Mouse (Mus musculus): ENCODE measurements around the gene Gm40193. TPM values are rescaled to one million over a fixed set of nuclear protein-coding genes. Genes with fewer than 3 reads are reported as not detected.
"Not testable (repeated sequence)": the region's sequence is repeated elsewhere in the genome, so short reads cannot be mapped to it uniquely, and the experiment has no call there.

Gm40193 gene
- polyA plus RNA-seq, 1 experiment, result not detected

DNA sequence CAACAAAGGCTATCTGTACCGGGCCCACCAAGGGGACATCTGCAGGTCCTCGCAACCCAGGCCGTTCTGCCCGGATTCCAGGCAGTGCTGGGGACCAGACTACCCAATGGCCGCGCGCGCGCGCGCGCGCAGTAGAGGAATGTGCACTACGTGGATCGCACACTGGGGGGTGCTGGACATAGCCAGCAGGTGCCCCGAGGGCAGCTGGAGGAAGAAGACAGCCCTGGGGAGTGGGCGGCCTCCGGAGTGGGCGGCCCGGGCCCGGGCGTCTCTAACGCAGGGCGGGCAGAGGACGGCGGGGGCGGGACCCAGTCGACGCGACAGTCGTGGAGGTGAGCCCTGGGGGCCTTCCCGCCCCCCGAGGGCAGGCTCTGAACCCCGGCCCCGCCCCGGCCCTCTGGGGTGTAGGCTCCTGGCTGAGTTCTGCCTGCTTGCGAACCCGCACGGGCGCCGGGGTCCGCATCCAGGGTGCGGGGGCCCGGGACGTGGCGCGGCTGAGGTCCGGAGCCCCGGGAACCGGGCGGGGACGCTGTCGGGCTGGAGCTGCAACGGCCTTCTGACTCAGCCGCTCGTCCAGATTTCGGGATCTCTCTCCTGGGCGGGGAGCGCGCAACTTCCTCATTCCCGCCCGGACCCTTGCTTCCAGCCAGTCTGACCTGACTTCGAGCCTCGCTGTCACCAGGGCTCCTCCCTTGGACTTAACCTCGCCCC lies 7.3 kb upstream of the Gm40193 start, which contains the start of gene Pld2:
TSS of gene Pld2 (plus strand) at position 188 of the 711 bp plus-strand sequence.
- Histone ChIP-seq H3K79me3 (ENCODE audit: low read depth) (no peaks in the 10 kb centered on the region), H3K36me3 (ENCODE audit: control insufficient read depth, insufficient read depth) (no peaks in the 10 kb centered on the region), H3K4me3 (ENCODE audit: insufficient read depth, poor library complexity, severe bottlenecking) (peak within 1 kb of the TSS; percentile 41), H3K27me3 (ENCODE audit: control insufficient read depth, insufficient read depth, insufficient read length) (no peaks in the 10 kb centered on the region), H3ac (ENCODE audit: control insufficient read depth, insufficient read length, low read depth) (peak within 1 kb of the TSS; percentile 80), H3K79me2 (ENCODE audit: control insufficient read depth, insufficient read depth) (no peaks in the 10 kb centered on the region)
- TF ChIP-seq MAX (IDR thresholded peaks at IDR 0.05) (peak; percentile 48), CEBPB (IDR thresholded peaks at IDR 0.05; ENCODE audit: low read depth) (no peak), CTCF (IDR thresholded peaks at IDR 0.05; ENCODE audit: control insufficient read depth, insufficient read depth, insufficient read length) (peak; percentile 76), MYOD1 (IDR thresholded peaks at IDR 0.05; ENCODE audit: control insufficient read depth, insufficient read length, low read depth) (peak; percentile 40), USF1 (IDR thresholded peaks at IDR 0.05; ENCODE audit: low read depth) (no peak)

DNA sequence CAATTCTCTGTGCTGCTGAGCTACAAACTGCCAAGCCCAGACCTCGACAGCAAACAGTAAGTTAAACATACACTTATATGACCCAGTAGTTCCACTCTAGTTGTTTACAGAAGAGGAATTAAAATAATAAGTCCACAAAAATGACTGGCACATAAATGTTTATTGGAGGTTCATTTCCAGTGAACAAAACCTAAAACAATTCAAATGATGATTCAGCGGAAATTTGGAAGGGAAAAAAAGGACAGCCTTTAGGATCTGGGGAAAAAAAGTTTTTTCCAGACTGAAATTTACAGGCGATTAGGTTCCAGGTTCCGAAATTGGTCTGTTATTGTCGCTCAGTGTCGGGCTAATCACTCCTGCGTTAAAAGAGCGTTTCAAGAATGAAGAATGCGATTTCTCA lies 6.7 kb upstream of the Gm40193 start:
- Histone ChIP-seq H3K4me3 (ENCODE audit: insufficient read depth, poor library complexity, severe bottlenecking) (peak overlapping the region; percentile 41), H3K79me3 (ENCODE audit: low read depth) (no peaks in the 10 kb centered on the region), H3ac (ENCODE audit: control insufficient read depth, insufficient read length, low read depth) (peak overlapping the region; percentile 41), H3K36me3 (ENCODE audit: control insufficient read depth, insufficient read depth) (no peaks in the 10 kb centered on the region), H3K27me3 (ENCODE audit: control insufficient read depth, insufficient read depth, insufficient read length) (no peaks in the 10 kb centered on the region), H3K79me2 (ENCODE audit: control insufficient read depth, insufficient read depth) (no peaks in the 10 kb centered on the region)
- TF ChIP-seq MAX (IDR thresholded peaks at IDR 0.05) (no peak), FOSL1 (IDR thresholded peaks at IDR 0.05; ENCODE audit: insufficient read depth, low read length, poor library complexity, severe bottlenecking) (no peak), CEBPB (IDR thresholded peaks at IDR 0.05; ENCODE audit: low read depth) (no peak), USF1 (IDR thresholded peaks at IDR 0.05; ENCODE audit: low read depth) (no peak), CTCF (IDR thresholded peaks at IDR 0.05; ENCODE audit: control insufficient read depth, insufficient read depth, insufficient read length) (no peak), MYOG (IDR thresholded peaks at IDR 0.05; ENCODE audit: control insufficient read depth, extremely low read depth, insufficient read length) (no peak), MYOD1 (IDR thresholded peaks at IDR 0.05; ENCODE audit: control insufficient read depth, insufficient read length, low read depth) (no peak)

DNA sequence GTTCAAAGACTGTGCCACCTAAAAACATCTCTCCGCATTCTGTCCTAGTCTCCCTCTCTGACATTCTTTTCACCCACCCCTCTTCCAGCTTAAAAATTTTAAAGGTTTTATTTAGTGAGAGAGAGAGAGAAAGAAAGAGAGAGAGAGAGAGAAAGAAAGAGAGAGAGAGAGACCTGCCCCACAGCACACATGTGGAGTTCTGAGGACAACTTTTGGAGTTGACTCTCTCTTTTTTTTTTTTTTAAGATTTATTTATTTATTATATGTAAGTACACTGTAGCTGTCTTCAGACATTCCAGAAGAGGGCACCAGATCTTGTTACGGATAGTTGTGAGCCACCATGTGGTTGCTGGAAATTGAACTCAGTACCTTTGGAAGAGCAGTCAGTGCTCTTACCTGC lies 1.7 kb downstream of the Gm40193 start:
- not testable (repeated sequence) for H3ac ChIP-seq (ENCODE audit: control insufficient read depth, insufficient read length, low read depth); H3K27me3 ChIP-seq (ENCODE audit: control insufficient read depth, insufficient read depth, insufficient read length); H3K79me3 ChIP-seq (ENCODE audit: low read depth); H3K4me3 ChIP-seq (ENCODE audit: insufficient read depth, poor library complexity, severe bottlenecking)
- Histone ChIP-seq H3K36me3 (ENCODE audit: control insufficient read depth, insufficient read depth) (peaks cover 34% of the 10 kb centered on the region), H3K79me2 (ENCODE audit: control insufficient read depth, insufficient read depth) (peaks cover 15% of the 10 kb centered on the region)

- Histone ChIP-seq H3ac (ENCODE audit: control insufficient read depth, insufficient read length, low read depth) (no peak overlapping the region), H3K4me3 (ENCODE audit: insufficient read depth, poor library complexity, severe bottlenecking) (no peak overlapping the region), H3K36me3 (ENCODE audit: control insufficient read depth, insufficient read depth) (peaks cover 35% of the 10 kb centered on the region), H3K27me3 (ENCODE audit: control insufficient read depth, insufficient read depth, insufficient read length) (no peaks in the 10 kb centered on the region), H3K79me2 (ENCODE audit: control insufficient read depth, insufficient read depth) (peaks cover 24% of the 10 kb centered on the region), H3K79me3 (ENCODE audit: low read depth) (peaks cover 16% of the 10 kb centered on the region)
- TF ChIP-seq FOSL1 (IDR thresholded peaks at IDR 0.05; ENCODE audit: insufficient read depth, low read length, poor library complexity, severe bottlenecking) (no peak), CEBPB (IDR thresholded peaks at IDR 0.05; ENCODE audit: low read depth) (no peak), MAX (IDR thresholded peaks at IDR 0.05) (no peak)
Measured at GRCm38 (mm10) chr11:70528610-70529009, 4.1 kb downstream of the Gm40193 start.

- TF ChIP-seq FOSL1 (IDR thresholded peaks at IDR 0.05; ENCODE audit: insufficient read depth, low read length, poor library complexity, severe bottlenecking) (no peak), MYOD1 (IDR thresholded peaks at IDR 0.05; ENCODE audit: control insufficient read depth, insufficient read length, low read depth) (no peak), MAX (IDR thresholded peaks at IDR 0.05) (no peak), USF1 (IDR thresholded peaks at IDR 0.05; ENCODE audit: low read depth) (no peak), CTCF (IDR thresholded peaks at IDR 0.05; ENCODE audit: control insufficient read depth, insufficient read depth, insufficient read length) (no peak), CEBPB (IDR thresholded peaks at IDR 0.05; ENCODE audit: low read depth) (no peak)
- peak overlapping the region; percentile 97 for H3K4me3 ChIP-seq (ENCODE audit: insufficient read depth, poor library complexity, severe bottlenecking)
- H3K36me3 ChIP-seq (ENCODE audit: control insufficient read depth, insufficient read depth), result peaks cover 35% of the 10 kb centered on the region
- H3K79me3 ChIP-seq (ENCODE audit: low read depth), result peaks cover 16% of the 10 kb centered on the region
- no peaks in the 10 kb centered on the region for H3K27me3 ChIP-seq (ENCODE audit: control insufficient read depth, insufficient read depth, insufficient read length)
- peaks cover 24% of the 10 kb centered on the region for H3K79me2 ChIP-seq (ENCODE audit: control insufficient read depth, insufficient read depth)
- H3ac ChIP-seq (ENCODE audit: control insufficient read depth, insufficient read length, low read depth), result no peak overlapping the region
Measured at GRCm38 (mm10) chr11:70526211-70526610, 6.5 kb downstream of the Gm40193 start.

DNA sequence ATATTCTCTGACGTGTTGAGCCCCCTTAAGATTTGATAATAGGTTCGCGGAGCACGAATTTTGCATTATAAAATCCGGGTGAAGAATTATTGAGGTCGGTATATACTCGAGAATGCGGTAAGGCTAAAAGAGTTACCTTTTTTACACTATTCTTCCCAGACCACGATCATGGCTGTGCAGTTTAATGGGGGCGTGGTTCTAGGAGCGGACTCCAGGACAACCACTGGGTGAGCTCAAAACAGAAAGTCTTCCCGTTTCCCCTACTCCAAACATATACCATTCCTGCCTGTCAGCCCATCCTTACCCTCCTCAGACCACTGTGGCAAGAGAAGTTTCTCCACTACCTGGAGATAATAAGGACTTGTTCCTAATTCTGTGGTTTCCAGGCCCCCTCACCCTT lies 7.0 kb downstream of the Gm40193 start:
- peaks cover 24% of the 10 kb centered on the region for H3K79me2 ChIP-seq (ENCODE audit: control insufficient read depth, insufficient read depth)
- peak overlapping the region; percentile 70 for H3ac ChIP-seq (ENCODE audit: control insufficient read depth, insufficient read length, low read depth)
- H3K27me3 ChIP-seq (ENCODE audit: control insufficient read depth, insufficient read depth, insufficient read length), result no peaks in the 10 kb centered on the region
- TF ChIP-seq MAX (IDR thresholded peaks at IDR 0.05), result no peak
- peaks cover 16% of the 10 kb centered on the region for H3K79me3 ChIP-seq (ENCODE audit: low read depth)
- H3K4me3 ChIP-seq (ENCODE audit: insufficient read depth, poor library complexity, severe bottlenecking), result peak overlapping the region; percentile 97
- peaks cover 35% of the 10 kb centered on the region for H3K36me3 ChIP-seq (ENCODE audit: control insufficient read depth, insufficient read depth)
